Mouse (Mus musculus): ENCODE results near the gene Ostf1. TPM values are rescaled to one million over a fixed set of nuclear protein-coding genes. Genes with fewer than 3 reads are reported as not detected.

Gene Ostf1
- polyA plus RNA-seq, 1 experiment, result 267 TPM

DNA sequence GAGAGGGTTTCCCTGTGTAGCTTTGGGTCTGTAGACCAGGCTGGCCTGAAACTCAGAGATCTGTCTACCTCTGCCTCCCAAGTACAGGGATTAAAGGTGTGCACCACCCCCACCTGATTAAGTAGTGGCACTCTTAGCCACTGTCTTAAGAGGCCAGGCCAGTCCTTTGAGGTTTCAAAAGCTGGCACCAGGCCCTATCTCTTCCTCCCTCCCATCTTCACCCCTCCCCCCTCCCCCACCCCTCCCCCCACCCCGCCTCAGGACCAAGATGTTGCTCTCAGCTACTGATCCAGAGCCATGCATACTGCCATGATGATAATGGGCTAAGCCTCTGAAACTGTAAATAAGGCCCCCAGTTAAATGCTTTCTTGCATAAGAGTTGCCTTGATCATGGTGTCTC lies 27.7 kb upstream of the Ostf1 start:
- TF ChIP-seq POLR2A (IDR thresholded peaks at IDR 0.05; ENCODE audit: borderline replicate concordance, low read depth, low read length) (no peak), CTCF (IDR thresholded peaks at IDR 0.05; ENCODE audit: low read depth, low read length) (no peak)
- no peak overlapping the region for H3K4me3 ChIP-seq (ENCODE audit: insufficient read depth, low read length)
- H3K4me1 ChIP-seq (ENCODE audit: control insufficient read depth, insufficient read depth, low read length), result peaks cover 14% of the 10 kb centered on the region
- no peak overlapping the region for H3K27ac ChIP-seq (ENCODE audit: insufficient read depth, low read depth, low read length)

- no peak overlapping the region for H3K27ac ChIP-seq (ENCODE audit: insufficient read depth, low read depth, low read length)
- TF ChIP-seq CTCF (IDR thresholded peaks at IDR 0.05; ENCODE audit: low read depth, low read length), result no peak
- no peak for TF ChIP-seq POLR2A (IDR thresholded peaks at IDR 0.05; ENCODE audit: borderline replicate concordance, low read depth, low read length)
- peaks cover 11% of the 10 kb centered on the region for H3K4me1 ChIP-seq (ENCODE audit: control insufficient read depth, insufficient read depth, low read length)
- H3K4me3 ChIP-seq (ENCODE audit: insufficient read depth, low read length), result no peak overlapping the region
Observed at GRCm38 (mm10) chr19:18658473-18658872, 26.9 kb upstream of the Ostf1 start.

DNA sequence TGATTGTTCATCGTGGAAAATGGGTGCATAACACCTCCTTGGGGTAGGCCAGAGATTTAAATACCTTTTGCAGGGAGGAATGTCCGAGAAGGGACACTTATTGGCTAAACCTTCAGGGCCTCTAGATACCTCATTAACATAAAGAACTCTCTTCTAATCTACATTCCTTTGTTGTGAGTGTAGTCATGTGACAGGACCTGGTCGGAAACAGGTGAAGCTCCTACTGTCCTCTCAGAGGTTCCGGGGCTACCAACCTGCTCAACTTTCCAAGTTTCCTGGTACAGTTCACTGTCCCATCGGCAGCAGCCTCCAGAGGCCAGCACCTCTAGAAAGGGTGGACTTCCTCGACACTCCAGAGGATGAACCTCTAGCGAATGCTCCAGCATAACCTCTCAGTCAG lies 24.4 kb upstream of the Ostf1 start:
- TF ChIP-seq CTCF (IDR thresholded peaks at IDR 0.05; ENCODE audit: low read depth, low read length), result no peak
- no peak for TF ChIP-seq POLR2A (IDR thresholded peaks at IDR 0.05; ENCODE audit: borderline replicate concordance, low read depth, low read length)
- Histone ChIP-seq H3K4me3 (ENCODE audit: insufficient read depth, low read length) (no peak overlapping the region), H3K27ac (ENCODE audit: insufficient read depth, low read depth, low read length) (no peak overlapping the region), H3K4me1 (ENCODE audit: control insufficient read depth, insufficient read depth, low read length) (peaks cover 13% of the 10 kb centered on the region)

- no peak overlapping the region for H3K4me3 ChIP-seq (ENCODE audit: insufficient read depth, low read length)
- no peak overlapping the region for H3K27ac ChIP-seq (ENCODE audit: insufficient read depth, low read depth, low read length)
- peaks cover 13% of the 10 kb centered on the region for H3K4me1 ChIP-seq (ENCODE audit: control insufficient read depth, insufficient read depth, low read length)
- TF ChIP-seq POLR2A (IDR thresholded peaks at IDR 0.05; ENCODE audit: borderline replicate concordance, low read depth, low read length), result no peak
- TF ChIP-seq CTCF (IDR thresholded peaks at IDR 0.05; ENCODE audit: low read depth, low read length), result no peak
Observed at GRCm38 (mm10) chr19:18654984-18655383, 23.4 kb upstream of the Ostf1 start.

DNA sequence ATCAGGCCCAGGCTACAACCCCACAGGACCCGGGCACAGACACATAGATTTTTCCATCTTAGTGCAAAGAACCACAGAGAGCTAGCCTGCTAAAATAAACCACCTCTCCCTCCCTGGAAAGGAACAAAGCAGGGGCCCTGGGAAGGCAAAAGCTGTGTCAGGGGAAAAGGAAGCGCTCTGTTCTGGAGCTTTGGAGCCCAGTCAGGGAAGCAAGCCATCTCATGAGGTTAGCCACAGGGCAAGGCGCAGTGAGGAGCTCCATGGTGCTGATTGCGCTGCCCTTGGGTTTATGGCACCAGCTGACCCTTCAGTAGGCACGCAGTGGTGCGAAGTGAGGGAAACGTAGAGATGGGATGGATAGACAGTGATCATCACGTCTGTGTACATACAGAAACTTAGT lies 22.7 kb upstream of the Ostf1 start:
- Histone ChIP-seq H3K4me1 (ENCODE audit: control insufficient read depth, insufficient read depth, low read length) (peaks cover 13% of the 10 kb centered on the region), H3K27ac (ENCODE audit: insufficient read depth, low read depth, low read length) (no peak overlapping the region), H3K4me3 (ENCODE audit: insufficient read depth, low read length) (no peak overlapping the region)
- TF ChIP-seq POLR2A (IDR thresholded peaks at IDR 0.05; ENCODE audit: borderline replicate concordance, low read depth, low read length), result no peak

- TF ChIP-seq CTCF (IDR thresholded peaks at IDR 0.05; ENCODE audit: low read depth, low read length) (no peak), POLR2A (IDR thresholded peaks at IDR 0.05; ENCODE audit: borderline replicate concordance, low read depth, low read length) (no peak)
- Histone ChIP-seq H3K27ac (ENCODE audit: insufficient read depth, low read depth, low read length) (no peak overlapping the region), H3K4me3 (ENCODE audit: insufficient read depth, low read length) (no peak overlapping the region), H3K4me1 (ENCODE audit: control insufficient read depth, insufficient read depth, low read length) (peaks cover 13% of the 10 kb centered on the region)
Observed at GRCm38 (mm10) chr19:18653058-18653457, 21.4 kb upstream of the Ostf1 start.

DNA sequence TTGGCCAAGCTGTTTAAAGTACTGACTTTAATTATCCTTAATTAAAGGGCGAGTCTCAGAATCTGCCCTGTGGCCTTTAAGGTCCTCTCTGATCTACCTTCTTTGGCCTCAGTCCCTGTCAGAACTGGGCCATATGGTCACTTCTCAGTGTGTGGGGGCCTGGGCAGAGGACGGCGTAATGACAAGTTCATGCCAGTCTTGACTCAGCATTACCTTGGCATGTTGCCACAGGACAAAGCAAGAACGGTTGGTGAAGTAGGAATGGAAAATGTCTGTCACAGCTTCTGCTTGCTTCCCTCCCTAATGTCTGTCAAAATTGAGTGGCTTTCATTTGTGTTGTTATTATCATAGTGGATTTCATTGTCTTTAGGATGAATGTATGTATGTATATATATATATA lies 21.0 kb upstream of the Ostf1 start:
- Histone ChIP-seq H3K4me1 (ENCODE audit: control insufficient read depth, insufficient read depth, low read length) (peaks cover 14% of the 10 kb centered on the region), H3K27ac (ENCODE audit: insufficient read depth, low read depth, low read length) (no peak overlapping the region), H3K4me3 (ENCODE audit: insufficient read depth, low read length) (no peak overlapping the region)
- TF ChIP-seq CTCF (IDR thresholded peaks at IDR 0.05; ENCODE audit: low read depth, low read length) (no peak), POLR2A (IDR thresholded peaks at IDR 0.05; ENCODE audit: borderline replicate concordance, low read depth, low read length) (no peak)

- no peak for TF ChIP-seq POLR2A (IDR thresholded peaks at IDR 0.05; ENCODE audit: borderline replicate concordance, low read depth, low read length)
- Histone ChIP-seq H3K27ac (ENCODE audit: insufficient read depth, low read depth, low read length) (no peak overlapping the region), H3K4me1 (ENCODE audit: control insufficient read depth, insufficient read depth, low read length) (peaks cover 28% of the 10 kb centered on the region), H3K4me3 (ENCODE audit: insufficient read depth, low read length) (no peak overlapping the region)
Observed at GRCm38 (mm10) chr19:18650473-18650872, 18.9 kb upstream of the Ostf1 start.

GRCm38 (mm10) chr19:18649955-18650354 lies 18.3 kb upstream of the Ostf1 start:
- Histone ChIP-seq H3K27ac (ENCODE audit: insufficient read depth, low read depth, low read length) (no peak overlapping the region), H3K4me1 (ENCODE audit: control insufficient read depth, insufficient read depth, low read length) (peaks cover 25% of the 10 kb centered on the region)
- TF ChIP-seq POLR2A (IDR thresholded peaks at IDR 0.05; ENCODE audit: borderline replicate concordance, low read depth, low read length) (no peak), CTCF (IDR thresholded peaks at IDR 0.05; ENCODE audit: low read depth, low read length) (no peak)

DNA sequence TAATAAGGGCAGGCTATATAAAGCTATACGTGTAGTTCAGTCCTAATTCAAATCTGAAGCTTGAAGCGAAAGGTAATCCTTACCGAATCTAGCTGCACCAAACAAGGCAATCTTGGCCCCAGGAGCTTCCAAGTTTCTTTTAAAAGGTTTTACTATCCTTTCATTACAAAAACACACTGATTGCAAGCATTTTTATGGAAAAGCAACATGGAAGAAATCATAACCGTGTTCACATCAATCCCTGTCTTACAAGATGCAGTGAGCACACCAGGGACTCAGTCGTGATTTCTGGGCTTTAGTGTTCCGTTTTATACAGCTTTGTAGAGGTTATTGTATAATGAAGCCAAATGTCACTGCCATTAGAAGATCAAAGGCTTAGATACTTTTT lies 16.9 kb upstream of the Ostf1 start:
- no peak for TF ChIP-seq CTCF (IDR thresholded peaks at IDR 0.05; ENCODE audit: low read depth, low read length)
- no peak for TF ChIP-seq POLR2A (IDR thresholded peaks at IDR 0.05; ENCODE audit: borderline replicate concordance, low read depth, low read length)
- Histone ChIP-seq H3K4me3 (ENCODE audit: insufficient read depth, low read length) (no peak overlapping the region), H3K27ac (ENCODE audit: insufficient read depth, low read depth, low read length) (no peak overlapping the region), H3K4me1 (ENCODE audit: control insufficient read depth, insufficient read depth, low read length) (peaks cover 21% of the 10 kb centered on the region)

More at GRCm38 (mm10) chr19:18649955-18650354, 18.3 kb upstream of the Ostf1 start:
- no peak overlapping the region for H3K4me3 ChIP-seq (ENCODE audit: insufficient read depth, low read length)

Data from bone marrow macrophage, adult 2 months (primary cell).